Mouse (Mus musculus) spleen, adult 2 months (tissue): ENCODE measurements around the gene Tspan15. TPM values are rescaled to one million over a fixed set of nuclear protein-coding genes. Genes with fewer than 3 reads are reported as not detected.

Experiments used
- DNase-seq, 2 experiments: peaks; one replicate each; pipeline versions ENCODE4 v3.0.0 to v3.0.0-alpha.2; 2012 to 2021; ENCODE audit warnings: low spot score in 2 of 2, low read depth in 1 of 2
- H3K27ac ChIP-seq: fragments of 200-500 bp; 2 replicates; pipeline ENCODE4 v1.5.1; 2012; ENCODE audit warnings: low read length, inconsistent platforms; ENCODE audit not compliant: insufficient read depth
- H3K27me3 ChIP-seq: fragments of 200-500 bp; 2 replicates; pipeline ENCODE4 v1.6.1; 2012; ENCODE audit warnings: mild to moderate bottlenecking, moderate library complexity, low read length, inconsistent platforms; ENCODE audit not compliant: control insufficient read depth, insufficient read depth
- H3K36me3 ChIP-seq: fragments of 200-500 bp; 2 replicates; pipeline ENCODE4 v1.6.1; 2012; ENCODE audit warnings: mild to moderate bottlenecking, low read length, inconsistent platforms; ENCODE audit not compliant: control insufficient read depth, insufficient read depth
- H3K4me1 ChIP-seq: fragments of 200-500 bp; 2 replicates; pipeline ENCODE4 v1.6.1; 2011; ENCODE audit warnings: inconsistent platforms; ENCODE audit not compliant: control insufficient read depth, insufficient read depth, insufficient read length
- H3K4me3 ChIP-seq: fragments of 200-500 bp; 2 replicates; pipeline ENCODE4 v1.5.1; 2011; ENCODE audit warnings: mild to moderate bottlenecking, inconsistent platforms; ENCODE audit not compliant: insufficient read depth, insufficient read length; ENCODE audit errors: extremely low read depth
- CTCF ChIP-seq: fragments of 200-500 bp; IDR thresholded peaks from 2 replicates; pipeline ENCODE4 v1.5.1; 2011; ENCODE audit warnings: mild to moderate bottlenecking, inconsistent platforms; ENCODE audit not compliant: insufficient read depth, insufficient read length, insufficient replicate concordance; ENCODE audit errors: extremely low read depth
- POLR2A ChIP-seq: fragments of 200-500 bp; IDR thresholded peaks from 2 replicates; pipeline ENCODE4 v1.6.1; 2011; ENCODE audit warnings: low read depth, low read length, inconsistent platforms
- WGBS: fragments of 180-500 bp; shearing (Covaris S2); methylation state at CpG from one replicate; pipeline ENCODE4 v1.1.7; 2018; 5-methylcytosine and 5-hydroxymethylcytosine counted together
- polyA plus RNA-seq: library from polyadenylated mRNA; depleted of rRNA; stranded (reverse); fragments of >200 nt; gene quantifications from 2 replicates; pipeline ENCODE4 v1.2.3, GENCODE M21; 2012; rRNA removed

The Tspan15 gene
- polyA plus RNA-seq, 1 experiment: 39.2 TPM

DNA sequence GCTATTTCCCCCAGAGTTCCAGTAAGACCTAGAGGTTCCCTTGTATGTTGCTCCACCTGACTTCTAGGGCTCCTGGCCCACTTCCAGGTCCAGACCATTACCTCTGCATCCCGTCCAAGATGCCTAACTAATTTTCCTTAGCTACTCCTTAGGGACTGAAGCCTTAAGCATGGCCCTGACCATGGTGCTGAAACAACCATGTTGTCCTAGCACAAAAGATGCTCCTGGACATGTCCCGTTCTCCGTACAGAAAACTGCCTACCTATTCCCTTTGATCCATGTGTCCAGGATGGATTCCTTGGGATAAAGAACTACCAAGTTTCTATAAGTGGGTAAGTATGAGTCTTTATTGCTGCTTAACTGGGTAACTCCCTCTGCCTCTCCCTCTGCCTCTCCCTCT is 93.0 kb downstream of the Tspan15 start:
- Histone ChIP-seq H3K27me3 (no peaks in the 10 kb centered on the region), H3K27ac (no peak overlapping the region), H3K4me1 (no peaks in the 10 kb centered on the region), H3K4me3 (no peak overlapping the region), H3K36me3 (no peaks in the 10 kb centered on the region)
- TF ChIP-seq POLR2A (no peak), CTCF (no peak)
- no peak for DNase-seq
- WGBS: 18% methylated on average over 3 of the region's 3 CpGs

DNA sequence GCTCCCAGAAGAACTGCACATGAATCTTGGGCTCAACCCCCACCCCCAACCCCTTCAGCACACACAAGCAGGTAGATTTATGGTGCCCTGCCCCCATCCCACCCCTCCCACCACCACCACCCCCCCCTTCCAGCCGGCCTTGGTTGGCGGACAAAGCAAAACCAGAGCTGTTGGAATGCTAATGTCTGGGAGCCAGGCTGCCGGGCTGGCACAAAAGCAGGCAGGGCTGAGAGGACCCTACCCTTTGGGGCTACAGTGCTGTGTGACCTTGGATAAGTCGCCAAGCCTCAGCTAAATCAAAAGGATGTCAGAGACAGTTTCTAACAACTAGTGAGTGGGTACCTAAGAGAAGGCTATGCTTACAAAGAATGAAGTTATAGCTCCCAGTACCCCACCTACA is 93.9 kb downstream of the Tspan15 start:
- 19% methylated on average over 4 of the region's 4 CpGs for WGBS
- Histone ChIP-seq H3K27me3 (no peaks in the 10 kb centered on the region), H3K4me1 (peaks cover 3% of the 10 kb centered on the region), H3K4me3 (no peak overlapping the region), H3K27ac (no peak overlapping the region), H3K36me3 (no peaks in the 10 kb centered on the region)
- DNase-seq: no peak
- no peak for TF ChIP-seq POLR2A
- TF ChIP-seq CTCF: no peak

DNA sequence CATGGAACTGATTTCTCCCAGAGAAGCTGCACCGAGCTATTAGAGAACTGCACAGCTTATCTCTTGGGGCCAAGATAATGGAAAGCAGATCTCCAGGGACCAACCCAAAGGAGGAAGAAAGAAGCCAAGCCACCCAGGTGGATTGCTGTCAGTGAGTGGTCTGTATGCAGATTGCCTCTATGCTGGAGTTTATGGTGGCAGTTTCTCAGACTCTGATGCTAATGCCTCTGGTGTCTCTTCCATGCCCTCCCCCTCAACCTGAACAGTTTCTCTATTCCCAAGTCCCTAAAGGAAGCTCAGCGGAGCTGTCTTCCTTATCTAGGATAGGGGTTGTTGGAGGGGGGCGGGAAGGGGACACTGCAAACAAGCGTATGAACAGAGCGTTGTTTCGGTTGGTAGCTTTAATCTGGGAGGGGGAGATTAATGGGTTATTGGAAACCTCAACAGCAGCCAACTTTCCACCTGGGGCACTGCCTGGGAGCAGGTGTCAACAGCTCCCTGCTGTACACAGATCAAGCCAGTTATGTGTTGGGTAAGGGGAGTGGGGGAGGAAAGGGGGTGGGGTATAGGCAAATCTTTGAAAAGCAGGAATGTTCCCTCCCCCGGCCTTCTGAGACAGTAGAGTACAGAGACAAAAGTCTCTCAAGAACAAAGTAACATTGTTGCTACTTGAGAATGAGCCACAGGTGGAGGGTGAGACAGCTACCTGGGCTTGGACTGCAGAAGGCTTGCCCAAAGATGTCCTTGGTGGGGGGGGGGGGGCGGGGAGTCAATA is 95.2 kb downstream of the Tspan15 start:
- no peak overlapping the region for H3K27ac ChIP-seq
- no peak for DNase-seq
- no peaks in the 10 kb centered on the region for H3K36me3 ChIP-seq
- H3K27me3 ChIP-seq: no peaks in the 10 kb centered on the region
- no peak overlapping the region for H3K4me3 ChIP-seq
- peaks cover 3% of the 10 kb centered on the region for H3K4me1 ChIP-seq
- TF ChIP-seq CTCF: no peak
- no peak for TF ChIP-seq POLR2A
- 17% methylated on average over 8 of the region's 8 CpGs for WGBS

Other genes with a start within 250 kb of the Tspan15 start
- gene Neurog3, start 98.2 kb downstream of the Tspan15 start, polyA plus RNA-seq: not detected in 2 replicates
- 0.68 and 0.80 TPM in 2 replicates for gene Fam241b, start 87.3 kb downstream of the Tspan15 start, polyA plus RNA-seq
- gene Tacr2, start 21.2 kb upstream of the Tspan15 start, polyA plus RNA-seq: not detected in 2 replicates
- gene Hk1, start 148.7 kb upstream of the Tspan15 start, polyA plus RNA-seq: 31.0 and 38.5 TPM in 2 replicates
- 0.04 and 0.06 TPM in 2 replicates for gene Hkdc1, start 191.2 kb upstream of the Tspan15 start, polyA plus RNA-seq
- gene 4930507D05Rik, start 218.2 kb upstream of the Tspan15 start, polyA plus RNA-seq: not detected in 2 replicates
- gene Supv3l1, start 218.5 kb upstream of the Tspan15 start, polyA plus RNA-seq: 8.0 and 10.4 TPM in 2 replicates